Mouse (Mus musculus): ENCODE data around the gene Vps26c. TPM values are rescaled to one million over a fixed set of nuclear protein-coding genes. Genes with fewer than 3 reads are reported as not detected.
A peak's percentile ranks its signal among the peaks of the same experiment; 100 is the strongest.

Gene Vps26c
- total and polyA plus RNA-seq, 3 experiments: 40.0 to 75.5 (median 46.9) TPM

DNA sequence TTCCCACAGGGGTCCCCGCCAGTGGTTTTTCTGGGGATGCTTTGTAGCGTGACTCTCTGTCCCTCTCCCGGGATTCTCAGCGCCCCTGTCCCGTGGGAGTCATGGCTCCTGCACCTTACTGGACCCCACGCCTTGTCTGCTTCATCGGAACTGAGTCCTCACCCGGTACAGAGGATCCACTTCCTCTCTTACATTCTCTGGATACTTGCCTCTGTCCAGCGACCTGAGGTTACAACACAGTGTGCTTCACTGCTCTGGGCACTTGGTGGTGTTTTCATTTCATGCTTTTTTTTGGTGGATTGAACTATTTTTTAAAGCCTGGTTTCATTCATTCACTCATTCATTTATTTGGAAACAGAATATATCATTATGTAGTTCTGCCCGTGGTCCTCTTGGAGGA is 23.2 kb upstream of the Vps26c start:
- no peaks in the 10 kb centered on the region for H3K27me3 ChIP-seq (replicated peaks)
- no peak overlapping the region for H3K9ac ChIP-seq (ENCODE audit: insufficient read depth, low read depth)

GRCm38 (mm10) chr16:94545781-94546562 is 19.3 kb upstream of the Vps26c start:
- Histone ChIP-seq H3K36me3 (replicated peaks in 1 of 2; ENCODE audit: control insufficient read depth in 1 of 2, insufficient read depth in 1 of 2, low read length in 1 of 2) (no peaks in the 10 kb centered on the region), H3K27ac (ENCODE audit: insufficient read depth, low read depth) (no peak overlapping the region), H3K4me1 (ENCODE audit: control insufficient read depth in 1 of 2, insufficient read depth in 2 of 2) (peaks cover 4 to 12% of the 10 kb centered on the region in 2 experiments; a peak in 2 of 4 replicates), H3K9ac (ENCODE audit: insufficient read depth, low read depth) (no peak overlapping the region), H3K9me3 (replicated peaks; ENCODE audit: low read length) (no peaks in the 10 kb centered on the region), H3K4me3 (replicated peaks in 1 of 3; ENCODE audit: low read depth in 2 of 3, low read length in 2 of 3, poor library complexity in 1 of 3) (no peak overlapping the region), H3K4me2 (ENCODE audit: insufficient read depth, low read depth, poor library complexity, severe bottlenecking) (no peak overlapping the region), H3K79me2 (replicated peaks; ENCODE audit: control insufficient read depth, extremely low read depth, insufficient read depth, poor library complexity, severe bottlenecking) (no peaks in the 10 kb centered on the region), H3K27me3 (replicated peaks) (no peaks in the 10 kb centered on the region)
- DNase-seq (ENCODE audit: extremely low read depth): no peak
- in situ Hi-C loops (cut with MboI; ENCODE audit: low pct_ligation_motif_present, low pct_unique_long_range_greater_than_20kb, low sequenced_read_pairs) (no loop called here), dilution Hi-C loops (cut with MboI; ENCODE audit: extremely low pct_ligation_motif_present, extremely low pct_unique_long_range_greater_than_20kb, low sequenced_read_pairs) (no loop called here)
- TF ChIP-seq UBTF (IDR thresholded peaks at IDR 0.05; ENCODE audit: low read depth, low read length): no peak
- TF ChIP-seq BHLHE40 (IDR thresholded peaks at IDR 0.05; ENCODE audit: low read depth, low read length): peak; percentile 74

More for the DNA sequence above, 23.2 kb upstream of the Vps26c start:
- no peaks in the 10 kb centered on the region for H3K79me2 ChIP-seq (replicated peaks; ENCODE audit: control insufficient read depth, extremely low read depth, insufficient read depth, poor library complexity, severe bottlenecking)
- H3K36me3 ChIP-seq (replicated peaks in 1 of 2; ENCODE audit: control insufficient read depth in 1 of 2, insufficient read depth in 1 of 2, low read length in 1 of 2): no peaks in the 10 kb centered on the region
- dilution Hi-C loops (cut with MboI; ENCODE audit: extremely low pct_ligation_motif_present, extremely low pct_unique_long_range_greater_than_20kb, low sequenced_read_pairs): no loop called here
- no peak overlapping the region for H3K4me3 ChIP-seq (replicated peaks in 1 of 3; ENCODE audit: low read depth in 2 of 3, low read length in 2 of 3, poor library complexity in 1 of 3)
- H3K4me1 ChIP-seq (ENCODE audit: control insufficient read depth in 1 of 2, insufficient read depth in 2 of 2): peaks cover 0 to 12% of the 10 kb centered on the region in 2 experiments; a peak in 2 of 4 replicates
- DNase-seq (ENCODE audit: extremely low read depth): no peak
- no peak overlapping the region for H3K4me2 ChIP-seq (ENCODE audit: insufficient read depth, low read depth, poor library complexity, severe bottlenecking)
- in situ Hi-C loops (cut with MboI; ENCODE audit: low pct_ligation_motif_present, low pct_unique_long_range_greater_than_20kb, low sequenced_read_pairs): no loop called here
- no peak for TF ChIP-seq MEF2A (IDR thresholded peaks at IDR 0.05; ENCODE audit: borderline replicate concordance, low read depth, low read length)
- H3K9me3 ChIP-seq (replicated peaks; ENCODE audit: low read length): peaks cover 13% of the 10 kb centered on the region
- no peak overlapping the region for H3K27ac ChIP-seq (ENCODE audit: insufficient read depth, low read depth)

DNA sequence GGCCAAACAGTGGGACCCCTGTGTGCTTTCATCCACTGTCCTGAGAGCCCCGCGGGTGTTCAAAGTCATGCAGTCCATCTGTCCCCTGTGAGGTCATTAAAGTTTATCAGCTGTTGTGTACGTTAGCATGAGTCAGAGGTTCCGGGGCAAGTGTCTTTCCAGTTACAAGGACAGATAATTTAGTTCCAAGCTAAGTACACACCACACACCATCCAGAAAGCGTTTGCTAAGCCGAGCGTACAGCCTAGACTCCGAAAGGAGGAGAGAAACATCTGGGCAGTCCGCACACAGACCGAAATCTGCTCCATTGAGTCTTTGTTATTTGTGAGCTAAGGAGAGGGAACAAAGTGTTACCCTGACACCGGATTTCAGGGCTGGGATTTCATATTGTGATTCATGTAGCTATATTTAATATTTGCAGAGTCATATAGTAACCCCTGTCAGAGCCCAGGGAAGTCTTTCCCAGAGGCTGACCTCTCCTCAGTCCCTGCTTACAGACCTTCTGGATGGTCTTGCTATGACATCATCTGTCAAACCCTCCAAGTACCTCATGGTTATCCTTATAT is 18.0 kb upstream of the Vps26c start:
- Histone ChIP-seq H3K4me1 (ENCODE audit: control insufficient read depth in 1 of 2, insufficient read depth in 2 of 2) (peaks cover 4 to 12% of the 10 kb centered on the region in 2 experiments; a peak in 2 of 4 replicates), H3K27me3 (replicated peaks) (no peaks in the 10 kb centered on the region), H3K4me3 (replicated peaks in 1 of 3; ENCODE audit: low read depth in 2 of 3, low read length in 2 of 3, poor library complexity in 1 of 3) (no peak overlapping the region), H3K36me3 (replicated peaks in 1 of 2; ENCODE audit: control insufficient read depth in 1 of 2, insufficient read depth in 1 of 2, low read length in 1 of 2) (no peaks in the 10 kb centered on the region), H3K9ac (ENCODE audit: insufficient read depth, low read depth) (no peak overlapping the region), H3K27ac (ENCODE audit: insufficient read depth, low read depth) (no peak overlapping the region), H3K9me3 (replicated peaks; ENCODE audit: low read length) (no peaks in the 10 kb centered on the region), H3K4me2 (ENCODE audit: insufficient read depth, low read depth, poor library complexity, severe bottlenecking) (no peak overlapping the region), H3K79me2 (replicated peaks; ENCODE audit: control insufficient read depth, extremely low read depth, insufficient read depth, poor library complexity, severe bottlenecking) (no peaks in the 10 kb centered on the region)
- dilution Hi-C loops (cut with MboI; ENCODE audit: extremely low pct_ligation_motif_present, extremely low pct_unique_long_range_greater_than_20kb, low sequenced_read_pairs): no loop called here
- no peak for DNase-seq (ENCODE audit: extremely low read depth)
- in situ Hi-C loops (cut with MboI; ENCODE audit: low pct_ligation_motif_present, low pct_unique_long_range_greater_than_20kb, low sequenced_read_pairs): no loop called here
- TF ChIP-seq POLR2AphosphoS2 (IDR thresholded peaks at IDR 0.05; ENCODE audit: low read depth, low read length): no peak
- no peak for TF ChIP-seq EP300 (IDR thresholded peaks at IDR 0.05; ENCODE audit: low read length)
- TF ChIP-seq ETS1 (conservative IDR thresholded peaks at IDR 0.05; ENCODE audit: low read depth, low read length): 0 out of 2 replicates have a peak, but pooled peaks have one; percentile 9
- TF ChIP-seq MAZ (IDR thresholded peaks at IDR 0.05; ENCODE audit: low read depth, low read length): no peak
